Mouse (Mus musculus) mouse embryonic stem cell (cell line): ENCODE data around the gene Otop1.

ENCODE experiments used
- in situ Hi-C, 2 experiments: fragments of 300-500 bp; cut with MboI; formaldehyde crosslinking; loops; 1 replicate in 1 of 2; 3 replicates in 1 of 2; pipeline ENCODE4 v1.14.3; 2019 to 2020; ENCODE audit warnings: low sequenced_read_pairs in 2 of 2, low pct_unique_long_range_greater_than_20kb in 1 of 2, mixed read lengths in 1 of 2; ENCODE audit not compliant: unreplicated experiment in 1 of 2

Gene Otop1

DNA sequence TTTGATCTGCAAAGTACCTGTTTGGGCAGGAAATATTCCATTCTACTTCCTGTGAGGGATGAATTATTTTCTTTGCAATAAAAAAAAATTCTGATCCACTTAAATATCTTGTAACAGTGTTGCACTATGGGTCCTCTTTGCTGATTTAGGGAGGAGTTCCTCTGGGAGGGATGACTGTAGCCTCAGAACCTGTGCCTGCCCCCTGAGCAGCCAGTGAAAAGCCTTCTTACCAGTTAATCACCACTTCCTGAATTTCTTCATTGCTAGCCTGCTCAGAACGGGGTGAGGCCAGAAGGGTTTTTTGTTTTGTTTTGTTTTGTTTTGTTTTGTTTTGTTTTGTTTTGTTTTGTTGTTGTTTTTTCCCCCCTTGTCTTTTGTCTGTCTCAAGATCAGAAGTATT, 4.3 kb downstream of the Otop1 start:
- in situ Hi-C loops: no loop called here

DNA sequence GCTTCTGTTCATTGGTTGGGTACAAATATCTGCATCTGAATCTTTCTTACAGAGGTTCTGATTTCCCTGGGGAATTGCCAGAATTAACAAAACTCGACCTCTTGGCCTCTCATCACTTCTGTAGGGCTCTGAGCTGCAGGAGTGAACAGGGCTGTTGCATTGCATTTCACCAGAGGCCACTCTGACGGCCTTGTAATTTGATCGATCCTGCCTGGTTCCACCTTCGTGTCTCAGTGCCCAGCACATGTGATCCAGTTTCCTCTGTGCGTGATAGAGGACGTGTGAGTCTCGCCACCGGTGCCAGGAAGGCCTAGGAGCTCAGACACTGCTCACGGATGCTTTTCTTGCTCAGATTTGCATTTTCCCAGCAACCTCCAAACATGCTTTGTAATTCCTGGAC, 10.0 kb downstream of the Otop1 start:
- in situ Hi-C loops: no loop called here

DNA sequence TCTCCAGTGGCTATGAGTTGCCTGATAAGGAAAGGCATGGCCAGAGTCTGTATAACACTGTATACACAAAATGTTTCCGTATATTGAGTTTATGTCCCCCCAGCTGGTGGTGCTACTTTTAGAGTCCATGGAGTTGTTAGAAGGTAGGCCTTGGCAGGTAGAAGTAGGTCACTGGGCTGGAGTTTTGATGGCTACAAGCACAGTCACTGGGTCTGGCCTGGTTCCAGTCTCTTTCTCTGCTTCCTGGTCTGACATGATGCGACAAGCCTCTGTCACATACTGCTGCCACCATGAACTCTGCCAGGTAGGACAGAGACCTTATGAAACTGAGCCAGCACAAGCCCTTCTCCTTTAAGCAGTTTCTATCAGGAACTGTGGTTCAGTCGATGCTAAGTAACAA, 12.7 kb downstream of the Otop1 start:
- in situ Hi-C loops: no loop called here

DNA sequence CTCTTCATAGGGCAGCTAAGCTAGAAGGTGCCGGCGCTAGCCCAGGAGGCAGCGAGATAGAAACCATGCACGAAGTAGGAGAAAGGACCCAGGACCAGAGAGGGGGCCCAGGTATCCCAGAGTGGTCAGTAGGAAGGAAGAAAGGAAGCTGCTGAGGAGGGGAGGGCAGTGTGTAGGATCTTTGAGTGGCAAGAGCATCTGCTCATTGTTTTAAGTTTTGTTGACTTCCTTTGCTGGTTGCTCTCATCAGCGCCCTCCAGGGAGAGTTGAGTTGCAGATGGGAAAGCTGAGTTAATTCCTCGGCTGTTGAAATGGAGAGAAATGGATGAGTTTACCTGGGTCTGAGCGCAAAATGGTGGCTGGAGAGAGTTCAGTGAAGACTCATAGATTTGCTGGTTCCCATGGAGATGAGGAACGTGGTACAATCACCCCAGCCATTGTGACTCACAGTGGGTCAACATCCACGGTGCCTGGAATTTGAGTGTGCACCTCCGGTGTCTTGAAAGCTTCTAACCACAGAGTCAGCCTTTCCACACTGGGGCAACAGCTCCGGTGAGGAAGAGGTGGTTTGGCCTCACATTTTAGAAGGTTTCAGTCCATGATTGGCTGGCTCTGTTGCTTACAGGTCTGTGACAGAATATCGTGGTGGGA, 26.1 kb downstream of the Otop1 start:
- in situ Hi-C loops: loop anchor here (10.0 to 25.0 kb wide), 4 partner anchors 210 to 460 kb away; partner anchors contain the start of gene Slc2a9 (in 1 of the 2)

DNA sequence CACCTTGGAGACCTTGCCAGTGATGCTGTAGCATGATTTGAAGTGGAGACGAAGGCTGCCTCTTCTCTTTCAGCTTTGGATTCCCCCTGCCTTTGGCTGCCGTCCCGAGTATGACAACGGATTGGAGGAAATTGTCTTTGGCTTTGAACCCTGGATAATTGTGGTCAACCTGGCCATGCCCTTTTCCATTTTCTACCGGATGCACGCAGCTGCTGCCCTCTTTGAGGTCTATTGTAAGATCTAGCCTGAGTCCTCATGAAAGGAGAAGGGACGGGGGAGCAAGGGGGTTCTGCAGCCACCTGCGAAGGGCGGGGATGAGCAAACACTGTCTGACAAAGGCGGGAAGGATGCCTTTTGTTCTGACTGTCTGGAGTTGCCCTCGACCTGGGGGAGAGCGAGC, 26.9 kb downstream of the Otop1 start:
- in situ Hi-C loops: loop anchor here (10.0 to 25.0 kb wide), 4 partner anchors 210 to 460 kb away; partner anchors contain the start of gene Slc2a9 (in 1 of the 2)

DNA sequence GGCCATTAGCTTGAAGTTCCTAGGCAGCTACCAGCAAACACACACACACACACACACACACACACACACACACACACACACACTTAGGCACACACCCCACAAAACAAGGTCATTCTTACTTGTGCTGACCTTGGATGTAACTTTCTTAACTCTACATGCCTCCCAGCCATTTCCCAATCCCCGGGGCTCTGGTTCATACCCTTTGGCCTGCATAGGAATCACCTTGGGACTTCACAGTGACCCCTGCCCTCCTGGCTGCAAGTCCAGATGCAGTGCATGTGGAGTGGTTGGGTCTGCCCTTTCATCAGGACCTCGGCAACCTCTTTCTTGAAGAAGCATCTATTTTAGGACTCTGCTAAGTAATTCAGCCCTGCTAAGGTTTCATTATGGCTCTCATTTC, 29.5 kb downstream of the Otop1 start:
- in situ Hi-C loops: loop anchor here (10.0 to 25.0 kb wide), 4 partner anchors 207 to 457 kb away; partner anchors contain the start of gene Slc2a9 (in 1 of the 2)

DNA sequence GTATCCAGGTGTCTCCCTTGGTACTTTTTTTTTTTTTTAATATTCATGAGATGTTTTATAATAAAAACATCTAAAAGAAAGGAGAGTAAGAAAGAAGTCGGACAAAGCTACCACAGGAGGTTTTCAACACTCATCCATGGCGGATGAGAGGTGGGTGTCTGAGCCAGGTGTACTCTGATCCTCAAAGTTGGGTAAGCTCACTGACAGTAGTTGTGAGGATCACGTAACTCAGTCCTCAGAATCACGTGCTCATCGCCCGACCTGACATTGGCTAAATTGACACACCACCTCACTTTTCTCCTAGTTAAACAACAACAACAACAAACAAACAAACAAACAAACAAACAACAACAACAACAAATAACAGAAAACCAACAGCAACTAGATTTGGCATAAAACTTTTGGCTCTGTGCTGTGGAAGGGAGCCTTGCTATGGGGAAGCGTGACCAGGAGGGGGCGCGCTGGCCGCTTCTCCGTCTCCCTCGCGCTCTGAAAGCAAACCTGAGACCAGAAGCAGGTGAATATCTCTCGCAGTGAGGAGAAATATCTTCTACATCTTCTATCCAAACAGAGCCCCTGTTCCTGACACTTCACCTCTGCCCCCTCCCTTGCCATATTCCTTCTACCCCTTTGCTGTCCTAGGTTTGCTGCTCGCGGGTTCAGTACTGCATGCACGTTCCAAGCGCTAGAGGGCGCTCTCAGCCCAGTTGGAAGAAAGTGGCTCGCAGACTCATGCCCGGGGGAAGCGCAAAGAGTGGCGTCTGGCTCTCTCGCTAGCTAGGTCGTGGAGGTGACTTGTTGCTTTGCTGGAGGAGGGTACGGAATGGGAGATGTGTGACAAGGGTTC, 31.7 kb downstream of the Otop1 start:
- in situ Hi-C loops: loop anchor here (10.0 to 25.0 kb wide), 4 partner anchors 205 to 455 kb away; partner anchors contain the start of gene Slc2a9 (in 1 of the 2)

DNA sequence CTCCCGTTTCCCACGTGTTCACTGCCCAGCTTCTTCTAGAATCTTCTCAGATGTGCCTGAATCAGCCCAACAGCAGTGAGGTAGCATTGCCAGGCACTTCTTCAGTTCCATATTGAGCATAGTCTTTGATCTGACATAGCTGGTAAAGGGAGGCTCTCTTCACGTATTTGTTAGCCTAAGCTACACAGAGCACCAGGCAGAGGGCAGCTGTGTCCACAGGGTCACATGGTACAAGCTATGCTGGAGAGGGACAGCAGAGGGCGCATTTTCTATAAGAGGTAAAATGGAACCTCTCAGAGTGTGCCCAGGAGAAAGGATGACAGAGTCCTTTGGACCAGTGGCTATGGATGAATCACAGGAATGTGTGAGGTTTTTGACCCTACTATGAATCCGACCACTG, 33.1 kb downstream of the Otop1 start:
- in situ Hi-C loops: loop anchor here (10.0 to 25.0 kb wide), 4 partner anchors 203 to 453 kb away; partner anchors contain the start of gene Slc2a9 (in 1 of the 2)

DNA sequence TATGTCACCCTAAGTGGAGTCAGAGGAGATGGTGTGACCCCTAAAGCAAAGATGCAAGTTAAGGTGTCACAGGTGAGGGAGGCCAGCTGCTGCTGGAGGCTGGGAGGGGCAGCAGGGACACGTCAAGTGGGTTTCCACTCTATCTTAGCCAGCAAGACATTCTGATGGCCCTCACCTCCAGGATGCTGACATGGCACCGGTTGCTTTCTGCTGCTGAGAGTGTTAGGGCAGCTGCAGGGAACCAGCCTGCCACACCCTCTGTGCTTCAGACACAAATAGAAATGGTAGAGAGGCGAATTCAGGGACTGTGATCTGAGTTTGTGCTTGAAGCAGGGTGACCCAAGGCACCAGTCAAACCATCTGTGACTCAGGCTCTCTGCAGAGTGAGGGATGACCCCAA, 34.0 kb downstream of the Otop1 start:
- in situ Hi-C loops: loop anchor here (10.0 to 25.0 kb wide), 4 partner anchors 203 to 453 kb away; partner anchors contain the start of gene Slc2a9 (in 1 of the 2)

DNA sequence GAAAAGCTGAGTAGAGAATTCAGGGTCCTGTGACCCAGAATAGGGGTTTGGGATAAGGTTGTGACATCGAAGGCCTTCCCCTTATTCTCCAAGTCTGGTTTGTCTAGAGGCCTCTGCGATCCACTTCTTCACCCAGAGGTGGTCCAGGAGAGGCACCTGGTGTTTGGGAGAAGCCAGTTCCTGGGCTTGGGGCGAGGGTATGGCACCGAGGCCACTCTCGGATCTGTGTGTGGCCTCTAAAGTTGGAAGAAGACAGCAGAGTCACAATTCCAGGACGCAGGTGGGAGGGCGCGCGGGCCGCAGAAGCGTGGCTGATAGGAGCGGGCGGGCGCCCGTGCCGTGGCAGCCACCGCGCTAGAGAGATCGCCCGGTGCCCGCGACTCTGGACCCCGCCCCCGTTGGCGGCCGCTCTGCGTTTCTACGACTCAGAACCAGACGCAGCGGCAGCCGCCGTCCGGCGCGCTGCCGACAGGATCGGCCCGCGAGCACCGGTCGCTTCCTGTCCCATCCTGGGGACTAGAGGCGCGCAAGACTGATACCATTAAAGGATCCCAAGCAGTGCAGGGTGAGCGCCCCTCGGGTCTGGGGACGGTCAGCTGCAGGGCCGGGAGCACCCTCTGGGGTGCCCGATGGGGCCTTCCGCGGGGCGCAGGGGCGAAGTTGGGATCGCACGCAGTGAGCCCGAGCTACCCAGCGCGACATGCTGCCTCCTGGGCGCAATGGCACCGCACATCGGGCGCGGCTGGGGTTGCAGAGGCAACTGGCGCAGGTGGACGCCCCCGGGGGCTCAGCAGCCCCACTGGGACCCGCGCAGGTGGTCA, 43.4 kb downstream of the Otop1 start, which contains the start of gene Drd5:
TSS of gene Drd5 (plus strand) at position 402 of the 821 bp plus-strand sequence.
- in situ Hi-C loops: loop anchor here (10.0 to 25.0 kb wide), 3 partner anchors 193 to 443 kb away; partner anchors contain the start of gene Slc2a9 (in 1 of the 2)

DNA sequence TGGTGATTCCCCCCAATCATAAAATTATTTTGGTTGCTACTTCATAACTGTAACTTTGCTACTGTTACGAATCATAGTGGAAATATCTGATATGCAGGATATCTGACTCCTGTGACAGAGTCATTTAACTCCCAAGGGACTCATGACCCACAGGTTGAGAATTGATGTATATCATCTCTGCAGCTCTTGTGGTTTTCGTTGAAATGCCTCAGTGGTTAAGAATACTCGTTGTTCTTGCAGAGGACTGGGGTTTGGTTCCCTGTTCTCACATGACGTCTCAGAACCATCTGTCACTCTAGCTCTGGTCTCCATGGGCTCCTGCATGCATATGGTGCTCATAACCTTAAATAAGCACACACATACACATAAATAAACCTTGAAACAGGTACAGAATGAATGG, 57.6 kb downstream of the Otop1 start:
- in situ Hi-C loops: no loop called here

DNA sequence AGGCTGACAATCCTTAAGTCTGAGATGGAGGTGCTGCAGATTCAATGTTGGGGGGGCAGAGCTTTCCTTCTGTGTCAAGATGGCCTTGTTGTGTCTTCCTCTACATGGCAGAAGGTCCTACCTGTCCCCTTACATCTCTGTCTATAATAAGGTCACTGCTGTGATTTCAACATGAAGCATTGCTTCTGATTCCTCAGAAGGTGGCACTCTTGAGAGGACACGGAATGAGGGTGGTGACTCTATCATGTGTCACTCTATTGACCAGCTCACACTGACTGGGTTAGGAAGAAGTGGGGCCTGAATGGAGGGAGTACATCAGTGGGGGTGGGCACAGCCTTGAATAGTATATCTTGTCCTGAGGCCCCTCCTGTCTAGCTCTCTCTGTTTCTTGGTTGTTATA, 58.8 kb downstream of the Otop1 start:
- in situ Hi-C loops: no loop called here

DNA sequence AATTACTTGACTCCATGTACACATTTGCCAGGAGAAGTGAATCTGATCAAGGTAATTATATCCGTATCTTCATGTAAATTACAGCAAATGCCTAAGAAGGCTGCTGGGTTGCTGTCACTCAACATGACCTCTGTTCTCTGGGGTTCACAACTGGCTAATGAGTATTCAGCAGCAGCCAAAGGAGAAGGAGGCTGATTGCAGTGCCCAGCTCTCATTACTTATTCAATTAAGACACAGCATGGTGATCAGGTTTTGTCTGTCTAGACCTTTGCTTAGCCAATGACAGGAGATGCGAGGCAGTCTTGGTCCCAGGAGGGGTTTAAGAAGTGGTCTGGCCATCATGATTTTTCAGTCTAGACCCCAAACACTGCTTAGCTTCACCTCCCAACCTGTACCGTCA, 67.3 kb downstream of the Otop1 start:
- in situ Hi-C loops: no loop called here

DNA sequence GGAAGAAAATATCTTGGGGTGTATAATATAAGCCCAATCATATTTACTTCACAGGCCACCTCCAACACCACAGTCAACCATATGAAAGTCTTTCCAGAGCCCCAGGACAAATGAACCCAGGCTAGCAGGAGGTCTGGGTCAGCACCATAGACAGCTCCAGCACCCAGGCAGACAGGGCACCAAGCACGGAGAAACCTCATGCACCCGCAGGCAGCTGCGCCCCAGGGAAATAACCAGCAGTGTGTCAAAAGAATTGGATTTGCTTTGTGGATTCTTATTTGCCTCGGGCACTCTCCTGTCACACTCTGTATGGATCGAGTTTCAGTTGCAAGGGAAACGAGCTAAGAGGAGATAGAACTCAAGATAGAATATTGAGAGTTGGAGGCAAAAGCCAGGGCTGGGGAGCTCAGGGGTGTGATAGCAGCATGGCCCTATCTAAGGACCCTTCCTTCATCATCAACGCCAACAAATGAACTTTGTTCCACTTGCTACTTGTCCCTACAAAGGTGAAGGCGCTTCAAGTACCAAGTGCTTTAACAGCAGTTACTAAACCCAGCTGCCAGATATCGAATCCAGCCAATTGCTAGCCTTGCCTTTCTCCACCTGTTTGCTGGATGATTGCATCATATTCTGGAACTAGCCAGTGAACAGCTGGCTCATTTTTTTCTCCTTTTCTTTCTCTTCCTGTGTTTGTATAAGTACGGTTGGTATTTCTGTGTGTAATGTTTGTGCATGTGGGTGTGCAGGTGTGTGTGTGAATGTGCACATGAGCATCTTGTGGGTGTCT, 71.1 kb downstream of the Otop1 start:
- in situ Hi-C loops: no loop called here

DNA sequence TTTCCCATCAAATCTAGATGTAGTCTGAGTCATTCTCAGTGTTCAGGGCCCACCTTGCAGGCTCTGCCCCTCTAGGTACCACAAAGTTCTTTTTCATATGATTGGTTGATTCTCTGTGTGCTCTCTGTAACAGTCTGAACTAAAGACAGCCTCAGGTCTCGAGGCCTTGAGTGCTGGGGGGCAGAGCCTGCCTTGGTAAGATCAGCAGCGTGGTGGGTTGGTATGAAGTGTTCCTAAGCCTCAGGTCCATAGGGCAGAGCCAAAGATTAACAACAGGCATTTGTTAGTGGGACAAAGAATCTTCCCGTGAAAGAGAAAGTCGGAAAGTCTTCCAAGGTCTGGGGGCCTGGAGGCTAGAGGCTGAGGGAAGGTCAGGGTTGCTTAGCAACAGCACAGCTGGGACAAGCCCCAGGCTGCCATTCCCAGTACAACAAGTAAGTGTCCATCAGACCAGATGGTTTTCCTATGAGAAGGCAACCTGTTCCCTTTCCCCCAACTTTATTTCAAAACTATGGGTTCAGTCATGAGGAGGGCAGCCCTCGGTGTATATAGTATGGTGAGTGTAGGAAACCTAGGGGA, 74.7 kb downstream of the Otop1 start:
- in situ Hi-C loops: no loop called here
